Mouse (Mus musculus): ENCODE results near the gene Cdc6.

- no peak for TF ChIP-seq CTCF (IDR thresholded peaks at IDR 0.05; ENCODE audit: extremely low read depth, insufficient read depth, insufficient read length, insufficient replicate concordance)
- no peak for TF ChIP-seq POLR2A (IDR thresholded peaks at IDR 0.05; ENCODE audit: low read depth, low read length)
Observed at GRCm38 (mm10) chr11:98943741-98944461, 36.3 kb downstream of the Cdc6 start.
